Mouse (Mus musculus) gastrocnemius, postnatal 10 days (tissue): Measurements from ENCODE around the gene Igbp1. TPM values are rescaled to one million over a fixed set of nuclear protein-coding genes. Genes with fewer than 3 reads are reported as not detected.
A peak's percentile ranks its signal among the peaks of the same experiment; 100 is the strongest.

Experiments
- DNase-seq: peaks from one replicate; pipeline ENCODE4 v3.0.0; 2021; ENCODE audit warnings: mixed read lengths
- long read RNA-seq, 2 experiments: library from polyadenylated mRNA; stranded (forward); transcript quantifications; one replicate each; pipeline ENCODE4 v2.0.0; 2021
- total RNA-seq, 2 experiments: library from RNA; stranded (reverse); gene quantifications; 2 replicates each; pipeline ENCODE4 v1.2.3; 2021

Igbp1 gene
- 10 to 100 TPM; 37.3 to 38.1 TPM for total RNA-seq
- long read RNA-seq, experiment 1, transcript Igbp1-201 (6 exons, 1,518 nt) = major isoform, 24 of 24 reads
- long read RNA-seq, experiment 1, partial matches to known transcripts = 0 of 24 reads
- long read RNA-seq, experiment 1, other reads (novel, unspliced or antisense) = 0 of 24 reads
- long read RNA-seq, experiment 2, transcript Igbp1-201 (6 exons, 1,518 nt) = major isoform, 14 of 16 reads
- long read RNA-seq, experiment 2, partial matches to known transcripts = 2 of 16 reads
- long read RNA-seq, experiment 2, other reads (novel, unspliced or antisense) = 0 of 16 reads

- peak; percentile 57 for DNase-seq
Observed at GRCm38 (mm10) chrX:100494068-100494978, at the start of gene Igbp1. Igbp1 (plus strand) TSS chrX:100494291.

GRCm38 (mm10) chrX:100468047-100468446, 26.0 kb upstream of the Igbp1 start:
- DNase-seq = no peak

GRCm38 (mm10) chrX:100470126-100470525, 24.0 kb upstream of the Igbp1 start:
- DNase-seq = no peak

GRCm38 (mm10) chrX:100471491-100471890, 22.6 kb upstream of the Igbp1 start:
- no peak for DNase-seq

- no peak for DNase-seq
Observed at GRCm38 (mm10) chrX:100475569-100476223, 18.4 kb upstream of the Igbp1 start.

- DNase-seq = peak; percentile 51
Observed at GRCm38 (mm10) chrX:100480317-100480716, 13.8 kb upstream of the Igbp1 start.

GRCm38 (mm10) chrX:100493500-100494067, 507 bp upstream of the Igbp1 start:
- DNase-seq = no peak

GRCm38 (mm10) chrX:100504175-100504851, 10.2 kb downstream of the Igbp1 start:
- no peak for DNase-seq

GRCm38 (mm10) chrX:100508164-100508563, 14.1 kb downstream of the Igbp1 start:
- DNase-seq = no peak

GRCm38 (mm10) chrX:100509921-100510320, 15.8 kb downstream of the Igbp1 start:
- no peak for DNase-seq

- no peak for DNase-seq
Observed at GRCm38 (mm10) chrX:100516683-100517082, 22.6 kb downstream of the Igbp1 start.

GRCm38 (mm10) chrX:100517626-100518025, 23.5 kb downstream of the Igbp1 start:
- DNase-seq = no peak

- no peak for DNase-seq
Observed at GRCm38 (mm10) chrX:100518532-100518931, 24.4 kb downstream of the Igbp1 start.

- no peak for DNase-seq
Observed at GRCm38 (mm10) chrX:100524471-100524870, 30.4 kb downstream of the Igbp1 start, which contains the start of gene Dgat2l6. Dgat2l6 (plus strand) TSS chrX:100524838.

GRCm38 (mm10) chrX:100556026-100556425, 61.9 kb downstream of the Igbp1 start:
- DNase-seq = no peak

GRCm38 (mm10) chrX:100565696-100566095, 71.6 kb downstream of the Igbp1 start:
- no peak for DNase-seq

Other genes starting within 250 kb of the Igbp1 start
- gene Otud6a, start 65.3 kb upstream of the Igbp1 start, total RNA-seq = not detected
- under 1 TPM in 1 of 2 experiments, not detected in 1; 0.20 TPM for gene Awat2, start 51.6 kb upstream of the Igbp1 start, total RNA-seq
- under 1 TPM; 0.07 to 0.12 TPM for gene Dgat2l6, start 30.5 kb downstream of the Igbp1 start, total RNA-seq
- not detected for gene Awat1, start 78.0 kb downstream of the Igbp1 start, total RNA-seq
- under 1 TPM in 1 of 2 experiments, not detected in 1; 0.05 TPM for gene P2ry4, start 100.6 kb downstream of the Igbp1 start, total RNA-seq
- not detected for gene Arr3, start 111.2 kb downstream of the Igbp1 start, total RNA-seq
- 1 to 10 TPM; 4.1 to 6.6 TPM for gene Kif4, start 131.4 kb downstream of the Igbp1 start, total RNA-seq
- 10 to 100 TPM; 28.2 to 30.9 TPM for gene Pdzd11, start 132.3 kb downstream of the Igbp1 start, total RNA-seq
- gene Gdpd2, start 235.6 kb downstream of the Igbp1 start, total RNA-seq = 1 to 10 TPM in 1 of 2 experiments, under 1 TPM in 1; 0.23 to 1.6 TPM